Mouse (Mus musculus): ENCODE data around the gene Frmd6.

Gene Frmd6

DNA sequence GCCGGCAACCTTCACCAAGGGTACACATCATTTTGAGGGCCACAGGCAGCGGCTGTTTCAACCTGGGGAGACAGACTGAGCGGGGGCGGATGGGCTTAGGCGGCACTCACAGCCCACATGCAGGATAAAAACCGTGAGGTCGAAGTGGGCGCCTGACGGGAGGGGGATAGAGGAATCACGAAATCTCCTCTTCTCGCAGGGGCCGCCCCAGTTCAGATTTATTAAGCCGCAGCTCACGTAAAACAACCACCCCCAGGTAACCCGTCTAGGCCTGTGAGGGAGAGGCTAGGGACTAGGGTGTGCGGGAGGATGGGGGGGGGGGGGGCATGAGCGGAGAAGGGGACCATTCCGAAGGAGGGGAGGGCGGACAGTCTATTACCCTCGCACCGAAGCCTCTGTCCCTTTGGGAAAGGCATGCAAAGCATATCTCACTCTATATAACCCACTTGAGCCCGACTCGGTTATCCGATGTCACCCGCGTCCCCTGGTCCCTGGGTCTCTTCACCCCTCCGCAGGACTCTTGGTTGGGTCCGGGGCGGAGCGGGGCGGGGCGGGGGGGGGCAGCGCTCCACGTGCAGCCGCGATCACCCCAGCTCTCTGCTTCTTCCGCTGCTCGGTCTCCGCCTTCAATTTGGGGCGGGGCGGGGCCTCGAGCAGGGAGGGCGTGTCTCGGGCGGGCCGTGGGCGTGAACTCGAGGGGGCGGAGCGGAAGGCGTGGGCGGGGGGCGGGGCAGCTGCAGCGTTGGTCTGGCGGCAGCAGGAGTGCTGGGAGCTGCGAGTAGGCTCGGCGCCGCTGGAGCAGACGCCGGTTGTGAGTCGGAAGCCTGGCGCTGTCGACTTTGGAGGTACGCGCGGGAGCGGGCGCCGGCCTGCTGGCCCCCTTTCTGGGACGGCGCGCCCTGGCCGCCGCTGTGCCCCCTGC lies at the start of gene Frmd6:
Gene Frmd6, plus strand, starts transcription at position 786 of the 922 bp plus-strand sequence.
- peak; percentile 82 to 84 for DNase-seq (ENCODE audit: low spot score in 2 of 2)

DNA sequence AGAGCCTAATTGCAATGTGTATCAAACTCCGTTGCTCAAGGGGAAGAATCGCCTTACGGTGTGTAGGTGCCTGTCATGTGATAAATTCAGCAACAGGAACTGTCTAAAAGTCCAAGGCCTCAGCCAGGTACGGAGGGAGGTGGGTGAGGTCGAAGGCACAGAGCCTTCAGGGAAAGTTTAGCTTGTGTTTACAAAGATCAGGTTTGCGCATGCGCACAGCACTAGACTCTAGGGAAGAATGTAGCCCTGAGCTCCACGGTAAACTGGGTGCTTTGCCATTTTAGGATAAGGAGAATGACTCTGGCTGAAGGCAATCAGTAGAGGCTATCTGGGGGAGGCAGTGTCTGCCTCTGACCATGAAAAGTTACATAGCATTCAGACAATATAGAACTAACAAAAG lies 49.7 kb upstream of the Frmd6 start:
- DNase-seq (ENCODE audit: low spot score in 2 of 2) = no peak

DNA sequence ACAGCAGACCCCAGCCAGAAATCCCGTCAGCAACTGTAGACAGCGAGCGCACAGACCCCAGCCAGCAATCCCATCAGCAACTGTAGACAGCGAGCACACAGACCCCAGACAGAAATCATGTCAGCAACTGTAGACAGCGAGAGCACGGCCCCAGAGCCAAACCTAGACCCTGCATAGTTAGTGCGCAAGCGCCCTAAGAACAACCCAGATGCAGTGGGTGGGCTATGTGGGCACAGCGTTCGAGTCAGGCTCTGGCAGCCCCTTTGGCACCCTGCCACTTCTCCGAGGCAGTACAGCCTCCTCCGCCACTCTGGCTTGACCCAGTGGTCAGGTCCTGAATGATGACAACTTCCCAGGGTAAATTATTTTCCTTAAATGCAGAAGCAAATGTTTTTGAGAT lies 48.6 kb upstream of the Frmd6 start:
- no peak for DNase-seq (ENCODE audit: low spot score in 2 of 2)

DNA sequence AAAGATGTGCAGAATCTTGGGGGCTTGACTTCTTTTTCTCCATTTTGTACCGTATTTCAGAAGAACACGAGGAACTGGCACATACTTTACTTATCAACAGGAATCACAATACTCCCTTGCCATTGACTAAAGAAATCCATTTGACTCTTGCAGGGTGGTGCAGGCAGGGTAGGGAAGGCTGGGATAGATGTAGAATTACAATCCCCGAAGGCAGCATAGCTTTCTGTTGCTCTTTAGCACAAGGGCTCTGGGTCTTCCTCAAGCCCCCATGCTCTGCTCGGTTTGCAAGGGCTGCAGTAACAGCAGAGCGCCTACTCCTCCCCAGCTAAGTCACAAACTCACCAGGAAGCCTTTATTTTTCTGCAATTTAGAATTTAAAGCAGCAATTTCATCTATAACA lies 47.8 kb upstream of the Frmd6 start:
- no peak for DNase-seq (ENCODE audit: low spot score in 2 of 2)

DNA sequence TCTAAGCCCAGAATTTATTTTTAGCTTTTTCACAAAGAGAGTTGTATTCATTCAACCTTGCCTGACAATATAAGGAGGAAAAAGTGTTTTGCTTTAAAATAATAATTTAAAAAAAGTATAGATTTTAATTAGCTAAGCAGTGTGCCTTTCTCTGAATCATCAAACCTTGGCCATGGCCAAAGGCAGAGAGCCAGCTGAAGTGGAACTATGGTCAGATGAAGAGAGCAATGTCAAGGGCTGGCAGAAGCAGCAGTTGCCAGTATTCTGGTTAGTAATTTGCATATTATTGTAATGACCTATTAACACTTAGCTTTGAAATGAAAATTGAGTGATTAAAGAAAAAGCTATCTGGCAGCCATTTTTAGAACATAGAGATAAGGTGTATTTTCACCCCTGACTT lies 47.4 kb upstream of the Frmd6 start:
- DNase-seq (ENCODE audit: low spot score in 2 of 2) = no peak

DNA sequence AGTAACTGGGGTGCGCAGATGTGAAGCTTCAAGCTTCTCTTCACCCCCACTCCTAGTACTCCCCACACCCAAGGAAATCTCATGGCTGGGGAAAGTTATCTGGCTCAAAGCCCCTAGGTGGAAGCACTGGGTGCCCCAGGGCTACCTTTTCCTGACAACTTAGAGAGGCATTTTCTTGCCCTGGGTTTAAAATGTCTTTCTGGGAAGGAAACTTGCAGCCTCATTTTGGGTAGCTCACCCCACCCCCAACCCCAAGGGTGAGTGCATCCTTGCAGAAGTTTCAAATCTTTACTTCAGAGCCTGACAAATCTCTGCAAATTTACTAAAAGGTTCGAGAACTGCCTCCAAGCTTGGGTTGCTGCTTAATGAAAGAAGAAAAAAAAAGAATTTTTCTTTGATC lies 47.0 kb upstream of the Frmd6 start:
- no peak for DNase-seq (ENCODE audit: low spot score in 2 of 2)

DNA sequence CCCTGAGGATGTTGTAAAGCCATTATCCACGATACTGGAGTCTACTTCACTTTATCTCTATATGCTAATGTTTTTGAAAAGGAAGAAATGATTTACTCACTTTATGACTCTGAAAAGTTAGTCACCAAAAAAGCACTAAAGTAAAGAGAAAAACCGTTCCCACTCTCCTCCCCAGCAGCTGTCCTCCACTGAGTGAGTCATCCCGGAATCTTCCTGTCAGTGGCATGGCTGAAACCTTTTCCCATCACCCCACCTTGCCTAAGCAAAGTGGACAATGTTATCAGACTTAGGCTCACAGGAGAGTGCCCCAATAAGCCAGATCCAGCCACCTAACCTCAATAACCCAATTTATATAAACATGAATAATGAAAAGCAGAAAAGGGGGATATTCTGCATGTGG lies 46.6 kb upstream of the Frmd6 start:
- peak; percentile 48 to 56 for DNase-seq (ENCODE audit: low spot score in 2 of 2)

DNA sequence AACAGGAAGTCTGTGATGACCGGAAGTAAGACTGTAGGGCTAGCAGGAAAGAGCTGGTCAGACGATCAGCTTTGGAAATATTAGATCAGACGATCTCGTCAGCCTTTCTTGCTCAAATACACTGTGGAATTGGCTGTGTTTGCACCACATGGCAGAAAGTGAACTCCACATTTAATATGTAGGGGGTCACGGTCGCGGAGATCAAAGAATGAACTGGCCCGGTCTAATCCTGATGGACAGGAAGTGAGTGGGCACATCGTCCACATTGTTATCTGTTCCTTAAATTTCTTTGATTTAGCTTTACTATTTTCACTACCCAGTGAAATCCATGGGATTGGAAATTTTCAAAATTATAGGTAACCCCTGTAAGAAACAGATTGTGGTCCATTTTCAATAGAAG lies 42.3 kb upstream of the Frmd6 start:
- DNase-seq (ENCODE audit: low spot score in 2 of 2) = no peak

DNA sequence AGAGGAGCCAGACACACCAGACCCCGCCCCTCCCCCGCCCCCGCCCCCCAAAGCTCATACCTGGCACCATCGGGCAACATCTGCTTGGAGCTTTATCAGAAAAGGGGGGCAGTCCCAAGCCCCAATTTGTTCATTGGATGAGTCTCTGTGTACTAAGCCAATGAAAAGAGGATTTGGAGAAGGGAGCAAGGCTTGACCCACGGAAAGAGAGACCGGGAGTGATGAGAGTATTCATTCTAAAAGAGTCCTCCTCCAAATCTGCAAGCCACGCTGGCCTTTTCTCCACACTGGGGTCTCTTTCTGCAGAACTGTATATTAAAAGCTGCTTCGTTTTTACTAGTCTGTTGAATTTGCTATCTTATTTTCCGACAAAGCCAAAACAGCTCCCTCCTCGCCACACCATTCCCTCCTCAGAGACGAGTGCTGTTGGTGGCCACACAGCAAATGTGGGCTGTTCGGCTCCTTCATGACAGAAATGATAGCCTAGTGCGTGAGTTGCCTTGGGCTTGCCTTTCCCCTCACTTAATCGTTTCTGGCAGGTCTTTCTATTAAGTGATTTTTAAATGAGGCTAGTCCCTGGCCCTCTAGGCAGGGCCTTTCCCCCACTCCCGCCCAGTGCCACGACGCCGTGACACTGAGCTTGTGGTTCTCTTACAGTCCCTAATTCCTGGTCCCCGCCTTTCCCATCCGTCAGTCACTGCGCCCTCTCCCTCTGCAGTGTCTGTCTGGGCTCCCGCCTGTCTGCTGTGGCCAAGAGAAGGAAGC lies 41.7 kb upstream of the Frmd6 start:
- DNase-seq (ENCODE audit: low spot score in 2 of 2) = no peak

DNA sequence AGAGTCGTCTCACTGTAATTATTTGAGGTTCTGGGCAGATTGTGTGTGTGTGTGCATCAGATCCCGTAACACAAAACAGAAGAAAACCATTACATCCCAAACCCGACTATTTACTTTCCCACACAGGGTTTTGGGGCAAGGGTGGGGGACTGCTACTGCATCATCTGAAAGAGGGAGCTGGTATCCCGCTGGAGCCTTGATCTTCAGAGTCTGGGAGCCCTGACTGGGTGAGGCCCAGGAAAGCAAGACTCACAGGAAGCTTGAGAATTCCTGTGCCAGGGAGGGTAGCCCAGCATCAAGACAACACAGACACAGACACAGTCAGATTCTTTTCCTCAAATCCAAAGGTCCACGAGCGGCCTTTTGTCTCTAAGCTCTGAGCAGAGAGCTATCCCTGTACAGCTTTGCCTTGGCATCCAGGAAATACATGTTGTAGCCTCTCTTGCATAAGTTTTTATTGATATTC lies 41.0 kb upstream of the Frmd6 start:
- no peak for DNase-seq (ENCODE audit: low spot score in 2 of 2)

DNA sequence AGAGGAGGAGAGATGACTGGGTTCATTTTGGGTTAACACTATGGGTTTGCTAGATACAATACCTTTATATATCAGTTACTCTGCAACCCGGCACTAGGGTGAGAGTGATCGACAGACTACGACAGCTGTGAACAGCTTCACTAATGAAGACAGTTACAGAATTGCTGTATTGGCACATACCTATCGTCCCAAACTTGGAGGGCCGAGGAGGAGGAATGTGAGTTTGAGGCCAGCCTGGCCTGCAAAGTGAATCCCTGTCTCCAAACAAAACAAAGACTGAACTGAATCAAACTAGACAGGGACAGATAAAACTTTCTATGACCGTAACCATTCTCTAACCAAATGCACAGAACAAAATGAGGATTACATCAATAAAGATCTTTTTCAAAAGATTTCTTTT lies 36.0 kb upstream of the Frmd6 start:
- DNase-seq (ENCODE audit: low spot score in 2 of 2) = no peak

DNA sequence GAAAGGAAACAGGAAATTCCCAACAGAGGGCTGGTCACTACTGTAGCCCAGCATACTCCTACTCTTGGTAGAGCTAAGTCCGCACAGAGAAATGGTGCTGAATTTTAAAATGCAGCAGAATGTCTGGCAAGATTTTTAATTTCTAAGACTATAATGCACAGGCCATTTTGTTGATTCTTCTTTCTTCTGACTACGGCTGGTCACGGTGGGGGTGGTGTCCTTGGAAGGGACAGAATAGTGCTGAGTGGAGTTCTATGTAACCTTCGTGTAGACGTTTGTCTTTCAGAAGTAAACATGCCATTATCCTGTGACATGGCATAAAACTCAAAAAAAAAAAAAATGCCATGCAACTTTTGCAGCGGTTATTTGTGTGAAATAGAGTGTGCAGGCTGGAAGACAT lies 32.0 kb upstream of the Frmd6 start:
- no peak for DNase-seq (ENCODE audit: low spot score in 2 of 2)

DNA sequence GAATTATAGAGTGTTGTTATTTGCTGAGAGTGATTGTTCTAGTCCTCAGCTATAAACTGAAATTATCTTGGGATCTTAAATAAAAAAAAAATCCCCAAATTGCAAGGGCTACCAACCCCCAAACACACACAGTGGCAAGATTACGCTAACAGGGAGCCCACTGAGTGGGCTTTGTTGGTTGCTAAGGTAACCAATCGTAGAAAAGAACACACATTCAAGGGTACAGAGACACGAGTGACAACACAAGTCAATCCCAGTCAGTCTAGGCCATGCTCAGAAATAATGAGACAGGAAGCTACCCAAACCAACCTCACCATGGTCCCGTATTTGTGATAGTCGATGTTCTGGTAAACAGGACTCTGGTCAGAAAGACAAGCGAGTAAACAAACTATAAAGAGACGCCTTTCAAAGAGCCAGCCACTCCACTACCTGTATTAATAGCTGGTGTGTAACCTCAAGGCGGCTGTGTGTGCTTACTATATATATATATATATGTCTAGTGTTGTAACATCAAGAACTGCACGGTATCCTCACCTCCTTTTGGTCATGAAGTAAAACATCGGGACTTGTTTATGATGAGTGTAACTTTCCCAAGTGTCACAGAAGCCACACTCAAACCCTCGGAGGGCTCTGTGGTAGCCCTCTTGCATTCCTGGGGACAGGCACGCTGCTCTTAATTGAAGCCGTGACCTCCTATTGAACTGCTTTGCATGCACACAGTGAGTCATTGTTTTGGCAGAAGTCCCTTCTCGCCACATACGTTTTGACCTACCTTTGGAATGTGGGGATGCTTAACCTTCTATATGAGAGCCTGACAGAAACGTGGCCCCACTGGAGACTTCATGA lies 30.5 kb upstream of the Frmd6 start:
- no peak for DNase-seq (ENCODE audit: low spot score in 2 of 2)

DNA sequence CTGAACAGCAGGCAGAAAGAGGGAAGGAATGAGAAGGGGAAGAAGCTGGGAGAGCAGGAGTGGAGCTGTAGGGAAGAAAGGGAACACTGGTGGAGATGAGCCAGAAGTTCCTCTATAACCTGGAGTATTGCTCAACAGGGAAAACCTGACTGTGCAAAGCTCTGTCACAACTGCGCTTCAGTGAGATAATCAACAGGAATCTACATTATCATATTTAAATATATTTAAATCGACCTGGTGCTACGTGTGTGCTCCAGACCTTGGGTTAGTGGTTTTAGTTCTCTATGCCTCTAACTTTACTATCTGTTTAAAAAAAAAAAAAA lies 30.0 kb upstream of the Frmd6 start:
- DNase-seq (ENCODE audit: low spot score in 2 of 2) = no peak

DNA sequence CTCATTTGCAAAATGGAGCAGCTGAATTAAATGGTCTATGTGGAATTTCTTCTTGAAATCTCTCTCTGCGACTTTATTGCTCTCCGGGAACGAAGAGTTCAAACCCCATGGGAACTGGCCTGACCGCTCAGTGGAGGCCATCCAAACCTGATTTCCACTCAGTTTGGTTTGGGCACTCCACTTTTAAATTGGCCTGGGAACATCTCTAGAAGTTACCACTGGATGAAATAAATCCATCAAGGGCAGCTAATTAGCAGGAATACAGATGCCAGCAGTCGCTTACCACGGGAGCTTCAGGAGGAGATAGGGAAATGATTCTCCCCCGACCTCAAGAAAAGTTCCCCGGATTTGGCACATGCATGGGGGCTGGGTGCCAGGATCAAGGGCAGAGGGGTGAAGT lies 26.8 kb upstream of the Frmd6 start:
- DNase-seq (ENCODE audit: low spot score in 2 of 2) = no peak

DNA sequence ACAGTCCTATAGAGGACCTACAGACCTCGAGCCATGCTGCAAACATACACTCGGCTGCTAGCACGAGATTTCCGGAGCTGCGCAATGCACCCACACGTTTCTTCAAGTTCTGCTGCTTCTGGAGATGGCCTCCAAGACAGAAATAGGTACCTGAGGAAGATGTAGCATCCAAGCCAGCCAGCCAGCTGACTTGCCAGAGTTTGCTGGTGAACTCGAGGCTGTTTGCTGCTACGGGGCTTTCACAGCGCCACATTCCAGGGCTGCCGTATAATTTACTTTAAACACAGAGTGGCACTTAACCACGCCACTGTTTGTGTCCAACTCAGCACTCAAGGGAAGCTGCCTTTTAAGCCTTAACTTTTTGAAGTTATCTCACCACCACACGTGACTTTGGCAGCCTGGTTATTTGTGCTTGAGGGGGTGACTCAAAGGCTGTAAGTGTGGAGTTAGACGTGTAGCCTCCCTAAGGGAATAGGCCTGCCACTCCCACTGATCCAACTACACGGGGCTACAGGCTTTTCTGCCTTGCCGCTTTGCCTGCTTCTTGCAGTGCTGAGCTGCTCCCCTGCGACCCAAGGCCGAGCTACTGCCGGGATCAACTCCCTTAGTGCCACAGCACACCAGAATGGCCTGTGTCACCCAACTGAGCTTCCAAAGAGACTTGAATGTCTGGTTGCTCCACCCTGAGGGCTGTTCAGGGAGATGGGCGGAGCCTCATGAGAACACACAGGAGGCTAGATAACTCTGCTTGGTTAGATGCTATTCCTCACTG lies 25.9 kb upstream of the Frmd6 start:
- DNase-seq (ENCODE audit: low spot score in 2 of 2) = peak; percentile 47 to 48

DNA sequence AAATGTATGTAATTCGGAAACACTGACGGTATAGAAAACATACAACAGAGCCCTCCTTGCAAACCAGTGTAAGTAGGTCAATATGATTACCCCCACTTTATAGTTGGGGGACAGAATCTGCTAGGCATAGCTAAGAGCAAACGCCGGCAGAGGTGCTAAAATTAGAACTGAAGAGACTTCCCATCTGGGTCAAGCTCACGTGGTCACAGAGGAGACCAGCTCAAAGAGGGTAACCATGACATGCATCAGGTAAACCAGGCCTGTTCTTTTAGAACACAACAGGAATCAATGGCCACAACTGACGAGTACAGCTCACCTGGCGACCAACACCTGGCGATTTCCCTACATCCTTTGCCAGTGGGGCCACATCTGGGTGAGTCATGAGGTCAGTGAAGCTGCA lies 25.2 kb upstream of the Frmd6 start:
- no peak for DNase-seq (ENCODE audit: low spot score in 2 of 2)

DNA sequence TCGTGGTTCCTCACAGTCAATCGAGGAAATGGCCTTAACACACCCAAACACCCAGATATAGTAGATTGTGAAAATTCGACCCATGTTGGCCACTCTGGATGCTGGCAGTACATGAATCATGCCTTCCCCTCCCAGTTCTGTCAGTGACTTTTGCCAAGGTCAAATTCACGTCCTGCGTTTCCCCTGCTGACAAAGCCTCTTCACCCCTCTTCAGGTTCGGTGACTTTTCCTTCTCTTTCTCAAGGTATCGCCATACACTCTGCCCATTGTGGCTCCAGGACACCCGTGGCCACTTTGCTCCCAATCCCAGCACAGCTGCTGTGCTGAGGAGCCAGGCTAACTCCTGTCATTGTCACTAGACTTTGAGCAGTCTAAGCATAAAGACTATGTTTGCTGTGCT lies 24.0 kb upstream of the Frmd6 start:
- no peak for DNase-seq (ENCODE audit: low spot score in 2 of 2)

DNA sequence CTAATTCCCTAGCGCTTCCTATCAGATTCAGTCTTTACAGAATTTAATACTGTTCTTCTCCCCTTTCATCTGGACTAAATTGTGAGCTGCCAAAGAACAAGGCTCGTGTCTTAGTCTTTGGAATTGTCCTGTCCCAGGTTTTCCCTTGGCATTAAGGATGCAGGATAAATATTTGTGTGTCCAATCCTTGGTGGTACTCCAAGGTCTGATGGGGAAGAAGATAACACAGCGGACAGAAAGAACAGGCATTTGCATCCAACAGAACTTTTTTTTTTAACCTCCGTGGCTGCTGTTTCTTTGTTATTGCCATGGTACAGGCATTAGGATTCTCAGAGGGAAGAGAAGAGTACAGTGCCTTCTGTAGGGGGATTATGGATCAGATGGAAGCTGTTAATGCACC lies 21.8 kb upstream of the Frmd6 start:
- DNase-seq (ENCODE audit: low spot score in 2 of 2) = no peak

DNA sequence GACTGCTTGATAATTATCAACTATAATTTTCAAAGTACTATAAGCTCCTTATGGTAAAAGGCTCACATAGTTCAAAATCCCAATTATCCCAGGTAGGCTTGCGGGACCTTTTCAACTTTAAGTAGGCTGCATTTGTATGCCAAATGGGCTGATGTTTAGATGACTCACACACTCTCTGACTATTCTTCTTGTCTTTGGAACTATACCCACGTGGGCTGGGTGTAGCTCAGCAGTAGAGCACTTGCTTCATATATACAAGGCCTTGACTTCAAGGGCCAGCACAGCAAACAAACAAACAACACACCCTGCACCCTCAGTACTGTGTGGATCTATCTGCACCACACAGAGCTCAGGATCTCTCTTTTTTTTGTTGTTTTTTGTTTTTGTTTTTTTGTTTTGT lies 20.3 kb upstream of the Frmd6 start:
- DNase-seq (ENCODE audit: low spot score in 2 of 2) = no peak

DNA sequence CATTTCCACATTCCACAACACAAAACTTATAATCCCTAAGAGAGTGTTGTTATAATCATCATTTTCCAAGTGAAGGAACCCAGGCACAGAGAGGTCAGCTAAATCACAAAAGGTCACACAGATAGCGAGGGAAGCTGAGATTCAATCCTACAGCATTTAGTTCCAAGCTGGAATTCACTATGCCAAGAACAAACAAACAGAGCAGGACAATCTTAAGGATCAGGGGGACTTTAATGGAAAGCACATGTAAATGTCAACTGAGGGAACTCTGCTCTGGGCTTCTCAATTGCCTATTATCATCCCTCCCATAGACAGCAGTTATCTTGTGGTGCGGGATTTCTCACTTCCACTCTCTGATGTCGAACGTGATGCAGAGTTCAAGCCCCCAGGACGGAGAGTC lies 17.8 kb upstream of the Frmd6 start:
- no peak for DNase-seq (ENCODE audit: low spot score in 2 of 2)
